Mouse (Mus musculus): ENCODE measurements at regions not wholly inside any gene's neighbourhood (a gene's known extent, or its start where the extent isn't known, plus 50 kb on each side); places are given as distances from the start of the nearest gene placed in this dataset.

GRCm38 (mm10) chr9:27640611-27641010 is 150.0 kb upstream of the Opcml start:
- no peaks in the 10 kb centered on the region; the same call in 1 of the 2 replicates for H3K4me1 ChIP-seq (ENCODE audit: control insufficient read depth, insufficient read depth, low read length)
- TF ChIP-seq CTCF (IDR thresholded peaks at IDR 0.05; ENCODE audit: insufficient read depth, low read length) (no peak), POLR2A (IDR thresholded peaks at IDR 0.05; ENCODE audit: borderline replicate concordance, extremely low read depth, low read depth, low read length) (no peak)
- DNase-seq: no peak
- no peak overlapping the region for H3K4me3 ChIP-seq (replicated peaks; ENCODE audit: extremely low read depth, low read depth, low read length)

GRCm38 (mm10) chr9:27643312-27643711 is 147.3 kb upstream of the Opcml start:
- WGBS: 35% methylated on average over 1 of the region's 1 CpGs
- H3K4me1 ChIP-seq (ENCODE audit: control insufficient read depth, insufficient read depth, low read length): no peaks in the 10 kb centered on the region; the same call in 1 of the 2 replicates
- no peak for DNase-seq

GRCm38 (mm10) chr9:27643916-27644315 is 146.7 kb upstream of the Opcml start:
- DNase-seq: no peak
- no peak for TF ChIP-seq POLR2A (IDR thresholded peaks at IDR 0.05; ENCODE audit: borderline replicate concordance, extremely low read depth, low read depth, low read length)

More at GRCm38 (mm10) chr9:27643312-27643711, 147.3 kb upstream of the Opcml start:
- no peak for TF ChIP-seq CTCF (IDR thresholded peaks at IDR 0.05; ENCODE audit: insufficient read depth, low read length)
- no peak for TF ChIP-seq POLR2A (IDR thresholded peaks at IDR 0.05; ENCODE audit: borderline replicate concordance, extremely low read depth, low read depth, low read length)
- H3K4me3 ChIP-seq (replicated peaks; ENCODE audit: extremely low read depth, low read depth, low read length): no peak overlapping the region

GRCm38 (mm10) chr9:27645435-27645834 is 145.1 kb upstream of the Opcml start:
- DNase-seq: no peak
- WGBS: 83% methylated on average over 5 of the region's 5 CpGs
- Histone ChIP-seq H3K4me3 (replicated peaks; ENCODE audit: extremely low read depth, low read depth, low read length) (no peak overlapping the region), H3K4me1 (ENCODE audit: control insufficient read depth, insufficient read depth, low read length) (no peaks in the 10 kb centered on the region; the same call in 1 of the 2 replicates)
- TF ChIP-seq CTCF (IDR thresholded peaks at IDR 0.05; ENCODE audit: insufficient read depth, low read length): no peak
- TF ChIP-seq POLR2A (IDR thresholded peaks at IDR 0.05; ENCODE audit: borderline replicate concordance, extremely low read depth, low read depth, low read length): no peak

More at GRCm38 (mm10) chr9:27643916-27644315, 146.7 kb upstream of the Opcml start:
- H3K4me1 ChIP-seq (ENCODE audit: control insufficient read depth, insufficient read depth, low read length): no peaks in the 10 kb centered on the region; the same call in 1 of the 2 replicates
- no peak overlapping the region for H3K4me3 ChIP-seq (replicated peaks; ENCODE audit: extremely low read depth, low read depth, low read length)

- WGBS: 93% methylated on average over 8 of the region's 8 CpGs
- Histone ChIP-seq H3K4me3 (replicated peaks; ENCODE audit: extremely low read depth, low read depth, low read length) (no peak overlapping the region), H3K4me1 (ENCODE audit: control insufficient read depth, insufficient read depth, low read length) (no peaks in the 10 kb centered on the region; the same call in 1 of the 2 replicates)
- no peak for TF ChIP-seq POLR2A (IDR thresholded peaks at IDR 0.05; ENCODE audit: borderline replicate concordance, extremely low read depth, low read depth, low read length)
- no peak for TF ChIP-seq CTCF (IDR thresholded peaks at IDR 0.05; ENCODE audit: insufficient read depth, low read length)
- DNase-seq: no peak
Observed at GRCm38 (mm10) chr9:27646100-27646499, 144.5 kb upstream of the Opcml start.

GRCm38 (mm10) chr9:27646956-27647355 is 143.6 kb upstream of the Opcml start:
- TF ChIP-seq CTCF (IDR thresholded peaks at IDR 0.05; ENCODE audit: insufficient read depth, low read length) (no peak), POLR2A (IDR thresholded peaks at IDR 0.05; ENCODE audit: borderline replicate concordance, extremely low read depth, low read depth, low read length) (no peak)
- 25% methylated on average over 10 of the region's 10 CpGs for WGBS
- H3K4me3 ChIP-seq (replicated peaks; ENCODE audit: extremely low read depth, low read depth, low read length): no peak overlapping the region
- no peaks in the 10 kb centered on the region; the same call in 1 of the 2 replicates for H3K4me1 ChIP-seq (ENCODE audit: control insufficient read depth, insufficient read depth, low read length)
- no peak for DNase-seq

GRCm38 (mm10) chr9:27658001-27658400 is 132.6 kb upstream of the Opcml start:
- WGBS: 95% methylated on average over 1 of the region's 1 CpGs
- no peak for DNase-seq
- no peak for TF ChIP-seq CTCF (IDR thresholded peaks at IDR 0.05; ENCODE audit: insufficient read depth, low read length)
- TF ChIP-seq POLR2A (IDR thresholded peaks at IDR 0.05; ENCODE audit: borderline replicate concordance, extremely low read depth, low read depth, low read length): no peak
- H3K4me1 ChIP-seq (ENCODE audit: control insufficient read depth, insufficient read depth, low read length): no peaks in the 10 kb centered on the region
- H3K4me3 ChIP-seq (replicated peaks; ENCODE audit: extremely low read depth, low read depth, low read length): no peak overlapping the region

- WGBS: 75% methylated on average over 1 of the region's 1 CpGs
- no peak for TF ChIP-seq POLR2A (IDR thresholded peaks at IDR 0.05; ENCODE audit: borderline replicate concordance, extremely low read depth, low read depth, low read length)
- TF ChIP-seq CTCF (IDR thresholded peaks at IDR 0.05; ENCODE audit: insufficient read depth, low read length): no peak
- Histone ChIP-seq H3K4me3 (replicated peaks; ENCODE audit: extremely low read depth, low read depth, low read length) (no peak overlapping the region), H3K4me1 (ENCODE audit: control insufficient read depth, insufficient read depth, low read length) (no peaks in the 10 kb centered on the region)
- no peak for DNase-seq
Observed at GRCm38 (mm10) chr9:27661431-27662300, 128.9 kb upstream of the Opcml start.

GRCm38 (mm10) chr9:27663230-27663629 is 127.3 kb upstream of the Opcml start:
- 88% methylated on average over 1 of the region's 1 CpGs for WGBS
- TF ChIP-seq CTCF (IDR thresholded peaks at IDR 0.05; ENCODE audit: insufficient read depth, low read length): no peak
- no peak for TF ChIP-seq POLR2A (IDR thresholded peaks at IDR 0.05; ENCODE audit: borderline replicate concordance, extremely low read depth, low read depth, low read length)
- Histone ChIP-seq H3K4me3 (replicated peaks; ENCODE audit: extremely low read depth, low read depth, low read length) (no peak overlapping the region), H3K4me1 (ENCODE audit: control insufficient read depth, insufficient read depth, low read length) (no peaks in the 10 kb centered on the region)
- DNase-seq: no peak

GRCm38 (mm10) chr9:27665659-27666058 is 124.9 kb upstream of the Opcml start:
- TF ChIP-seq CTCF (IDR thresholded peaks at IDR 0.05; ENCODE audit: insufficient read depth, low read length) (no peak), POLR2A (IDR thresholded peaks at IDR 0.05; ENCODE audit: borderline replicate concordance, extremely low read depth, low read depth, low read length) (no peak)
- 85% methylated on average over 2 of the region's 2 CpGs for WGBS

More at GRCm38 (mm10) chr9:27665659-27666058, 124.9 kb upstream of the Opcml start:
- no peak for DNase-seq
- H3K4me1 ChIP-seq (ENCODE audit: control insufficient read depth, insufficient read depth, low read length): no peaks in the 10 kb centered on the region
- no peak overlapping the region for H3K4me3 ChIP-seq (replicated peaks; ENCODE audit: extremely low read depth, low read depth, low read length)
